Mouse (Mus musculus) layer of hippocampus, adult 8-10 months (tissue): ENCODE data around the gene Fgfr2. TPM values are rescaled to one million over a fixed set of nuclear protein-coding genes. Genes with fewer than 3 reads are reported as not detected.

Experiments
- DNase-seq, 2 experiments: peaks; one replicate each; pipeline ENCODE4 v3.0.0; 2022; ENCODE audit warnings: low spot score in 2 of 2
- total RNA-seq, 4 experiments: library from RNA; stranded (reverse); gene quantifications; 2 replicates each; pipeline ENCODE4 v1.2.4; 2022

The Fgfr2 gene
- total RNA-seq, 4 experiments from 2014 or later: 60.7 to 72.9 (median 65.8) TPM

- no peak for DNase-seq
Observed at GRCm38 (mm10) chr7:133044721-133045120, 78.4 kb downstream of the Fgfr2 start.

GRCm38 (mm10) chr7:133041784-133042183, 81.4 kb downstream of the Fgfr2 start:
- DNase-seq: no peak

GRCm38 (mm10) chr7:133040688-133041345, 82.3 kb downstream of the Fgfr2 start:
- DNase-seq: no peak

- DNase-seq: no peak
Observed at GRCm38 (mm10) chr7:133039556-133040255, 83.4 kb downstream of the Fgfr2 start.

GRCm38 (mm10) chr7:133037618-133038017, 85.5 kb downstream of the Fgfr2 start:
- no peak for DNase-seq

- no peak for DNase-seq
Observed at GRCm38 (mm10) chr7:133037217-133037616, 85.9 kb downstream of the Fgfr2 start.

- no peak for DNase-seq
Observed at GRCm38 (mm10) chr7:133035901-133036300, 87.2 kb downstream of the Fgfr2 start.

GRCm38 (mm10) chr7:133032589-133033203, 90.5 kb downstream of the Fgfr2 start:
- peak in 1 of 2 experiments; percentile 67 for DNase-seq

- no peak for DNase-seq
Observed at GRCm38 (mm10) chr7:133029496-133030047, 93.6 kb downstream of the Fgfr2 start.

- no peak for DNase-seq
Observed at GRCm38 (mm10) chr7:133029004-133029403, 94.1 kb downstream of the Fgfr2 start.

- no peak for DNase-seq
Observed at GRCm38 (mm10) chr7:133027930-133028329, 95.2 kb downstream of the Fgfr2 start.

GRCm38 (mm10) chr7:133024694-133025093, 98.5 kb downstream of the Fgfr2 start:
- DNase-seq: no peak

GRCm38 (mm10) chr7:133019481-133020020, 103.6 kb downstream of the Fgfr2 start:
- no peak for DNase-seq

- DNase-seq: no peak
Observed at GRCm38 (mm10) chr7:133018961-133019360, 104.2 kb downstream of the Fgfr2 start.

- DNase-seq: no peak
Observed at GRCm38 (mm10) chr7:133015416-133016070, 107.6 kb downstream of the Fgfr2 start.

- no peak for DNase-seq
Observed at GRCm38 (mm10) chr7:133014631-133015030, 108.5 kb downstream of the Fgfr2 start.

GRCm38 (mm10) chr7:133013923-133014322, 109.2 kb downstream of the Fgfr2 start:
- no peak for DNase-seq

- no peak for DNase-seq
Observed at GRCm38 (mm10) chr7:133012637-133013366, 110.3 kb downstream of the Fgfr2 start.

GRCm38 (mm10) chr7:133011611-133012010, 111.5 kb downstream of the Fgfr2 start:
- DNase-seq: no peak

- peak; percentile 77 to 78 for DNase-seq
Observed at GRCm38 (mm10) chr7:133011191-133011590, 112.0 kb downstream of the Fgfr2 start.

GRCm38 (mm10) chr7:133010477-133010876, 112.7 kb downstream of the Fgfr2 start:
- no peak for DNase-seq
